Mouse (Mus musculus) thymus, adult 2 months (tissue): Measurements from ENCODE around the gene Rhox3e.
"Not testable (repeated sequence)": the region's sequence is repeated elsewhere in the genome, so short reads cannot be mapped to it uniquely, and the experiment has no call there.

Experiments
- CTCF ChIP-seq: fragments of 200-500 bp; IDR thresholded peaks from 2 replicates; pipeline ENCODE4 v1.5.1; 2012; ENCODE audit warnings: mild to moderate bottlenecking, control low read depth, low read length, moderate library complexity, borderline replicate concordance; ENCODE audit not compliant: control insufficient read depth, poor library complexity, insufficient read depth; ENCODE audit errors: extremely low read depth
- POLR2A ChIP-seq: fragments of 200-500 bp; IDR thresholded peaks from 2 replicates; pipeline ENCODE4 v1.6.1; 2012; ENCODE audit warnings: mild to moderate bottlenecking, low read length, control low read depth, moderate library complexity; ENCODE audit not compliant: control insufficient read depth, poor library complexity, insufficient read depth; ENCODE audit errors: extremely low read depth

DNA sequence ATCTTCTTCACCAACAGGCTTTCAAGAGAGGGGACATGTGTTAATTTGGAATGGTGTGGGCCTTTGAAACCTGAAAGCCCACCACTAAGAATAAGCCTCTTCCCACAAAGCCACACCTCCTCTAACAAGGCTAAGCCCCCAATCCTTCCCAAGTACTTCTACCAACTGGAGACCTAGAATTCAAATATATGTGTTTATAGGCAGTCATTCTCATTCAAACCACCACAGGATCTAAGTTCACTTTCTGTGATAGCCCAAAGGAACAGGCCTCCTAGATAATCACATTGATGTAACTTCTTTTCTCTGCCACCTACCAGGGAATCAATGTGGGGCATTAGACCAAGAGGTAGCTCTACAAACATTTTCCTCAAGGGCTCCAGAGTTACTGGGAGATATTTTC is 38.9 kb downstream of the Rhox3e start, which contains the start of gene Rhox3f:
- not testable (repeated sequence) for TF ChIP-seq CTCF, POLR2A
